In the genomic region with DNA sequence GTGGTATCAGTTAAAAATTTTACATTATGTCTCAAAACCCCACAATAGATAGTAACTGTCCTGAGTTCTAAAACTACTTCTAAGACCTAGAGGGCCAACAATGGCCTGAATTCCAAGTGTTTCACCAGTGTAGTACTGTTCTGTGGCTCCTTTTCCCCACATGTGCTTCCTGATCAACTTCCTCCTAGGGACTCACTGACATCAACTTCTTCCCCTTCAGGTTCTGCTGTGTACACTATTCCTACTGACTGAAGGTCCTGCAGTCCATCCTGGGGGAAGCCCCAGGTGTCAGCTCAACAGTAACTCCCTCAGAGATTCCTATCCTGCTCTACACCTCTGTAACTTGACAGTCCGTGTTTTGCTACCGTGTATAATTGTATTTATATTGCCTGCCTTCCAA, we compare ENCODE assay signal across 20 mouse cellular contexts.
"Had no signal": no experiment of that assay in that cellular context is flagged by ENCODE, and none has a peak within 500 bp of the region (broad histone marks: within the 10 kb centered on the region; RNA-seq: fewer than 3 reads in every experiment).

No protein-coding gene starts in this region.

- H3K36me3 ChIP-seq: liver, embryonic 13.5 days; liver, embryonic 15.5 days; lung, embryonic 15.5 days; midbrain, embryonic 10.5 days; midbrain, embryonic 12.5 days; neural tube, embryonic 12.5 days had no signal

- ATAC-seq: liver, postnatal 0 days; lung, postnatal 0 days; midbrain, embryonic 16.5 days had no signal

- DNase-seq: liver, embryonic 13.5 days; liver, postnatal 0 days; lung, adult 2 months; lung, postnatal 14 days; lung, postnatal 36 days; midbrain, embryonic 14.5 days; right cerebral cortex, postnatal 14 days; right cerebral cortex, postnatal 4 days; spleen, adult 18-20 months; thymus, adult 2 months; thymus, postnatal 25 days; thymus, postnatal 4 days had no signal

- H3K27me3 ChIP-seq: liver, embryonic 13.5 days; liver, embryonic 15.5 days; lung, embryonic 15.5 days; midbrain, embryonic 12.5 days; neural tube, embryonic 12.5 days had no signal

- H3K4me2 ChIP-seq: liver, embryonic 13.5 days; liver, embryonic 15.5 days; lung, embryonic 15.5 days; midbrain, embryonic 12.5 days; neural tube, embryonic 12.5 days had no signal

- H3K27ac ChIP-seq: liver, embryonic 13.5 days; liver, embryonic 15.5 days; lung, embryonic 15.5 days; macrophage; midbrain, embryonic 10.5 days; midbrain, embryonic 12.5 days; neural tube, embryonic 12.5 days had no signal

- H3K4me3 ChIP-seq: liver, embryonic 13.5 days; liver, embryonic 15.5 days; lung, embryonic 15.5 days; midbrain, embryonic 10.5 days; midbrain, embryonic 12.5 days; neural tube, embryonic 12.5 days had no signal
